ENCODE assay signal across 7 mouse cellular contexts in genomic region chr5:66546969-66547511, GRCm38 (mm10).
DNase-seq lines count a peak whose midpoint lies in the region; ATAC-seq lines count a peak whose summit lies in the region.

No protein-coding gene starts in this region.

- no peak overlapping the region for H3K9ac ChIP-seq in heart, embryonic 12.5 days

- peaks cover 40% of the 10 kb centered on the region for H3K4me1 ChIP-seq in heart, embryonic 12.5 days (replicated peaks)

- H3K4me2 ChIP-seq in heart, embryonic 12.5 days, result no peak overlapping the region

- DNase-seq in Muller cell, postnatal 12 days (ENCODE audit: inconsistent ontology term), result peak; percentile 91
- DNase-seq in adrenal gland, adult 18-20 months (ENCODE audit: low spot score in 2 of 2), result peak; percentile 64 to 69
- DNase-seq in kidney, postnatal 14 days, result peak; percentile 89
- no peak for DNase-seq in right cerebral cortex, adult 18-20 months
- DNase-seq in c-Kit-positive CD71-positive TER-119-positive erythroid progenitor cells, embryonic 14.5 days (ENCODE audit: low spot score), result no peak

- no peaks in the 10 kb centered on the region for H3K27me3 ChIP-seq in heart, embryonic 12.5 days (replicated peaks)

- no peaks in the 10 kb centered on the region for H3K36me3 ChIP-seq in heart, embryonic 12.5 days

- H3K27ac ChIP-seq in heart, embryonic 12.5 days (ENCODE audit: poor library complexity, severe bottlenecking), result peak overlapping the region; percentile 31; the same call in 1 of the 2 replicates

- 26% methylated on average over 12 of the region's 12 CpGs for WGBS in heart, embryonic 12.5 days

- peak; percentile 22; the same call in 1 of the 2 replicates for ATAC-seq in heart, embryonic 12.5 days (ENCODE audit: insufficient number of reproducible peaks, low FRiP score)
- ATAC-seq in inflammation-experienced regulatory T-cells, adult 6 months, result no peak

- no peak overlapping the region for H3K4me3 ChIP-seq in heart, embryonic 12.5 days

- peaks cover 5% of the 10 kb centered on the region; the same call in 1 of the 2 replicates for H3K9me3 ChIP-seq in heart, embryonic 12.5 days (replicated peaks)

Comparison
In these comparisons a context has a peak if more than half of its experiments do, and no peak if none do; other contexts are left out.
1. DNase-seq: peak in Muller cell, postnatal 12 days (single experiment), adrenal gland, adult 18-20 months (2 of 2) and kidney, postnatal 14 days (single experiment); none in right cerebral cortex, adult 18-20 months (single experiment) and c-Kit-positive CD71-positive TER-119-positive erythroid progenitor cells, embryonic 14.5 days (single experiment).